Mouse (Mus musculus): ENCODE measurements at regions not wholly inside any gene's neighbourhood (a gene's known extent, or its start where the extent isn't known, plus 50 kb on each side); places are given as distances from the start of the nearest gene placed in this dataset.
"Not testable (repeated sequence)": the region's sequence is repeated elsewhere in the genome, so short reads cannot be mapped to it uniquely, and the experiment has no call there.

GRCm38 (mm10) chr2:166516261-166516660, 197.4 kb downstream of the Prex1 start:
- no peak for DNase-seq

GRCm38 (mm10) chr2:166514664-166515063, 199.0 kb downstream of the Prex1 start:
- DNase-seq = no peak

- DNase-seq = no peak
Measured at GRCm38 (mm10) chr2:166512488-166512887, 201.1 kb downstream of the Prex1 start.

GRCm38 (mm10) chr2:166511477-166511876, 202.2 kb downstream of the Prex1 start:
- not testable (repeated sequence) for DNase-seq

- DNase-seq = no peak
Measured at GRCm38 (mm10) chr2:166510776-166511175, 202.9 kb downstream of the Prex1 start.

GRCm38 (mm10) chr2:166509591-166509990, 204.0 kb downstream of the Prex1 start:
- DNase-seq = no peak

GRCm38 (mm10) chr2:166508656-166509420, 204.8 kb downstream of the Prex1 start:
- no peak for DNase-seq

GRCm38 (mm10) chr2:166505309-166505708, 208.3 kb downstream of the Prex1 start:
- no peak for DNase-seq

- no peak for DNase-seq
Measured at GRCm38 (mm10) chr2:166503666-166504065, 210.0 kb downstream of the Prex1 start.

- DNase-seq = no peak
Measured at GRCm38 (mm10) chr2:166492895-166493294, 220.7 kb downstream of the Prex1 start.

- DNase-seq = no peak
Measured at GRCm38 (mm10) chr2:166492421-166492820, 221.2 kb downstream of the Prex1 start.

- DNase-seq = no peak
Measured at GRCm38 (mm10) chr2:166491861-166492260, 221.8 kb downstream of the Prex1 start.

- no peak for DNase-seq
Measured at GRCm38 (mm10) chr2:166489041-166489872, 224.4 kb downstream of the Prex1 start.

- DNase-seq = no peak
Measured at GRCm38 (mm10) chr2:166487688-166488087, 225.9 kb downstream of the Prex1 start.

GRCm38 (mm10) chr2:166485788-166486187, 227.8 kb downstream of the Prex1 start:
- DNase-seq = no peak

GRCm38 (mm10) chr2:166485361-166485760, 228.3 kb downstream of the Prex1 start:
- no peak for DNase-seq

GRCm38 (mm10) chr2:166483617-166484319, 229.9 kb downstream of the Prex1 start:
- DNase-seq = no peak

- DNase-seq = no peak
Measured at GRCm38 (mm10) chr2:166482720-166483616, 230.7 kb downstream of the Prex1 start.

GRCm38 (mm10) chr2:166481774-166482173, 231.9 kb downstream of the Prex1 start:
- no peak for DNase-seq

- no peak for DNase-seq
Measured at GRCm38 (mm10) chr2:166481362-166481761, 232.3 kb downstream of the Prex1 start.

- DNase-seq = no peak
Measured at GRCm38 (mm10) chr2:166480883-166481282, 232.7 kb downstream of the Prex1 start.

- DNase-seq = no peak
Measured at GRCm38 (mm10) chr2:166476953-166477352, 236.7 kb downstream of the Prex1 start.
